Mouse (Mus musculus): ENCODE data around the gene Gm4340. TPM values are rescaled to one million over a fixed set of nuclear protein-coding genes. Genes with fewer than 3 reads are reported as not detected.
"Not testable (repeated sequence)": the region's sequence is repeated elsewhere in the genome, so short reads cannot be mapped to it uniquely, and the experiment has no call there.

Gm4340 gene
- total RNA-seq (2021) = not detected
- long read RNA-seq, experiment 1 = 0 reads
- long read RNA-seq, experiment 2 = 0 reads

- DNase-seq (ENCODE audit: low spot score in 2 of 2) = not testable (repeated sequence)
These were observed at the start of gene Gm4340 for GRCm38 (mm10) chr10:104193742-104194141. Gene Gm4340 (plus strand): TSS chr10:104194042.

DNA sequence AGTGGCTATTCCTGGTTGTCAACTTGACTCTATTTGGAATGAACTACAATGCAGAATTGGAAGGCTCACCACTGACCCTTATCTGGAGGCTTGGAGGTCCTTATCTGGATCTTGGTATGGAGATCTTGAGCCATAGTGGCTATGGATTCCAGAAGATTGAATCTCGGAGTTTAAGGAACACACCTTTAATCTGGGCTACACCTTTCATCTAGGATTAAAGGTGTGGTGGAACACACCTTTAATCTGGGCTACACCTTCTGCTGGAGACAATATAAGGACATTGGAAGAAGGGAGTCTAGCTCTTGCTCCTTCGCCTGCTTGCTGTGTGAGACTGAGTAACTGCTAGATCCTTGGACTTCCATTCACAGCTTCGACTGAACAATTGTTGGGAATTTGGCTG is 42.6 kb upstream of the Gm4340 start, which contains the start of gene Gm6763:
TSS of gene Gm6763 (plus strand) at position 301 of the 400 bp plus-strand sequence.
- DNase-seq (ENCODE audit: low spot score in 2 of 2) = not testable (repeated sequence)

DNA sequence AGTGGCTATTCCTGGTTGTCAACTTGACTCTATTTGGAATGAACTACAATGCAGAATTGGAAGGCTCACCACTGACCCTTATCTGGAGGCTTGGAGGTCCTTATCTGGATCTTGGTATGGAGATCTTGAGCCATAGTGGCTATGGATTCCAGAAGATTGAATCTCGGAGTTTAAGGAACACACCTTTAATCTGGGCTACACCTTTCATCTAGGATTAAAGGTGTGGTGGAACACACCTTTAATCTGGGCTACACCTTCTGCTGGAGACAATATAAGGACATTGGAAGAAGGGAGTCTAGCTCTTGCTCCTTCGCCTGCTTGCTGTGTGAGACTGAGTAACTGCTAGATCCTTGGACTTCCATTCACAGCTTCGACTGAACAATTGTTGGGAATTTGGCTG is 34.1 kb upstream of the Gm4340 start, which contains the start of gene Gm8764:
TSS of gene Gm8764 (plus strand) at position 301 of the 400 bp plus-strand sequence.
- DNase-seq (ENCODE audit: low spot score in 2 of 2) = not testable (repeated sequence)

DNA sequence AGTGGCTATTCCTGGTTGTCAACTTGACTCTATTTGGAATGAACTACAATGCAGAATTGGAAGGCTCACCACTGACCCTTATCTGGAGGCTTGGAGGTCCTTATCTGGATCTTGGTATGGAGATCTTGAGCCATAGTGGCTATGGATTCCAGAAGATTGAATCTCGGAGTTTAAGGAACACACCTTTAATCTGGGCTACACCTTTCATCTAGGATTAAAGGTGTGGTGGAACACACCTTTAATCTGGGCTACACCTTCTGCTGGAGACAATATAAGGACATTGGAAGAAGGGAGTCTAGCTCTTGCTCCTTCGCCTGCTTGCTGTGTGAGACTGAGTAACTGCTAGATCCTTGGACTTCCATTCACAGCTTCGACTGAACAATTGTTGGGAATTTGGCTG is 25.6 kb upstream of the Gm4340 start, which contains the start of gene Gm21304:
TSS of gene Gm21304 (plus strand) at position 301 of the 400 bp plus-strand sequence.
- not testable (repeated sequence) for DNase-seq (ENCODE audit: low spot score in 2 of 2)

GRCm38 (mm10) chr10:104176724-104177123 is 17.1 kb upstream of the Gm4340 start, which contains the start of gene Gm21312:
Gene Gm21312 (plus strand): TSS chr10:104177024.
- not testable (repeated sequence) for DNase-seq (ENCODE audit: low spot score in 2 of 2)

- not testable (repeated sequence) for DNase-seq (ENCODE audit: low spot score in 2 of 2)
These were observed 8.6 kb upstream of the Gm4340 start, which contains the start of gene Gm20765 for GRCm38 (mm10) chr10:104185233-104185632. Gene Gm20765 (plus strand): TSS chr10:104185533.

DNA sequence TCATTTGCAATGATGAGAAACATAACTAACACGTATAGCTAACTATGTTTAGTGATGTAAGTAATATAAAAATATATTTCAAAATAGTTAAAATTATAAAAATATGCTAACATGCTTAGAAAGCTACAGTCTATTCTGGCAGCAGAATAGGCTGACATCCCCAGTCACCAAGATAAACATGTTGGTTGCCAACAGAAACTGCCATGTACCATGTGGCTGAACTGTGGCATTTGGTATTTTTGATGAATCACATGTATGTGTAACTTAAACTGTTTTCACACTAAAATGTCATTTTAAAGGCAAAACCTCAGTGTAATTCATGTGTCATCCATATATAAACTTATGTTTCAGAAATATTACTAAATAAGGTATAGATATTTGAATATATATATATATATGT is 15.8 kb downstream of the Gm4340 start:
- DNase-seq (ENCODE audit: low spot score in 2 of 2) = no peak

GRCm38 (mm10) chr10:104210268-104210990 is 16.6 kb downstream of the Gm4340 start:
- DNase-seq (ENCODE audit: low spot score in 2 of 2) = no peak

- no peak for DNase-seq (ENCODE audit: low spot score in 2 of 2)
These were observed 20.7 kb downstream of the Gm4340 start for GRCm38 (mm10) chr10:104214527-104214926.

GRCm38 (mm10) chr10:104220303-104221021 is 26.6 kb downstream of the Gm4340 start:
- no peak for DNase-seq (ENCODE audit: low spot score in 2 of 2)

Other genes starting within 250 kb of the Gm4340 start
- not detected for gene Gm21293, start 51.1 kb upstream of the Gm4340 start, total RNA-seq (2021)
- not detected for gene Gm6763, start 42.5 kb upstream of the Gm4340 start, total RNA-seq (2021)
- gene Gm8764, start 34.0 kb upstream of the Gm4340 start, total RNA-seq (2021) = not detected
- not detected for gene Gm21304, start 25.5 kb upstream of the Gm4340 start, total RNA-seq (2021)
- gene Gm21312, start 17.0 kb upstream of the Gm4340 start, total RNA-seq (2021) = not detected
- gene Gm20765, start 8.5 kb upstream of the Gm4340 start, total RNA-seq (2021) = not detected

Data from gastrocnemius, postnatal 4 days (tissue).